Mouse (Mus musculus) small intestine, adult 2 months (tissue): ENCODE measurements around the gene Tenm3.

Experiments
- CTCF ChIP-seq: fragments of 200-500 bp; IDR thresholded peaks from 2 replicates; pipeline ENCODE4 v1.5.1; 2012; ENCODE audit warnings: low read depth, mild to moderate bottlenecking, control low read depth, inconsistent platforms, low read length, moderate library complexity, mixed read lengths; ENCODE audit not compliant: insufficient replicate concordance, insufficient read length; ENCODE audit errors: extremely low read depth
- POLR2A ChIP-seq: fragments of 200-500 bp; IDR thresholded peaks from 2 replicates; pipeline ENCODE4 v1.6.1; 2012; ENCODE audit warnings: low read depth, mild to moderate bottlenecking, control low read depth, inconsistent platforms, low read length, moderate library complexity

- TF ChIP-seq CTCF (no peak), POLR2A (no peak)
These were observed 334.8 kb downstream of the Tenm3 start for GRCm38 (mm10) chr8:48508641-48509599.
